15 mouse cellular contexts compared by ENCODE assay signal in genomic region chr4:55534510-55534909, GRCm38 (mm10). TPM values are rescaled to one million over a fixed set of nuclear protein-coding genes. Genes with fewer than 3 reads are reported as not detected.
A peak's percentile ranks its signal among the peaks of the same experiment; 100 is the strongest.
DNase-seq lines count a peak whose midpoint lies in the region; TF ChIP-seq lines count a peak whose summit lies in the region.
"Had no signal": no experiment of that assay in that cellular context is flagged by ENCODE, and none has a peak within 500 bp of the region (broad histone marks: within the 10 kb centered on the region; RNA-seq: fewer than 3 reads in every experiment).

No protein-coding gene starts in this region.

- peak overlapping the region; percentile 55; the same call in 1 of the 2 replicates for H3K27ac ChIP-seq in testis, adult 2 months (ENCODE audit: control insufficient read depth, insufficient read depth, low read depth, low read length)
- H3K27ac ChIP-seq in embryonic fibroblast, embryonic 13.5 days (ENCODE audit: insufficient read depth, low read length) = peak overlapping the region; percentile 97
- H3K27ac ChIP-seq: hindbrain, embryonic 15.5 days; intestine, embryonic 15.5 days; limb, embryonic 12.5 days; liver, embryonic 13.5 days had no signal

- TF ChIP-seq CTCF in testis, adult 2 months (IDR thresholded peaks at IDR 0.05; ENCODE audit: control insufficient read depth, insufficient read depth, insufficient replicate concordance, low read depth, low read length) = no peak
- TF ChIP-seq CTCF in embryonic fibroblast, embryonic 13.5 days (IDR thresholded peaks at IDR 0.05; ENCODE audit: borderline replicate concordance, insufficient read depth, low read length) = no peak

- H3K4me1 ChIP-seq in testis, adult 2 months (ENCODE audit: control insufficient read depth, insufficient read depth, low read length) = peaks cover 21% of the 10 kb centered on the region
- peaks cover 2% of the 10 kb centered on the region; the same call in 1 of the 2 replicates for H3K4me1 ChIP-seq in embryonic fibroblast, embryonic 13.5 days (ENCODE audit: control insufficient read depth, insufficient read depth, low read length)

- intact Hi-C loops in heart, postnatal 25 days (cut with DNase I) = loop anchor here (5.0 kb wide), 3 partner anchors 68 to 578 kb away; partner anchors contain the start of gene Rad23b
- intact Hi-C loops in left cerebral cortex, postnatal 36 days (cut with DNase I) = loop anchor here (5.0 to 10.0 kb wide), 4 partner anchors 210 to 958 kb away; no protein-coding TSS in a partner anchor

- H3K36me3 ChIP-seq in testis, adult 2 months (ENCODE audit: control insufficient read depth, insufficient read depth, low read length) = no peaks in the 10 kb centered on the region
- H3K36me3 ChIP-seq: embryonic facial prominence, embryonic 12.5 days; hindbrain, embryonic 15.5 days; intestine, embryonic 15.5 days; limb, embryonic 12.5 days; liver, embryonic 13.5 days; stomach, embryonic 15.5 days had no signal

- H3K27me3 ChIP-seq in testis, adult 2 months (ENCODE audit: control insufficient read depth, insufficient read depth, low read length) = no peaks in the 10 kb centered on the region
- H3K27me3 ChIP-seq: stomach, embryonic 15.5 days had no signal

- DNase-seq in heart, adult 9 months (ENCODE audit: low spot score in 2 of 2) = peak; percentile 25 to 58
- no peak for DNase-seq in heart, postnatal 25 days (ENCODE audit: low spot score)
- no peak for DNase-seq in testis, postnatal 10 days (ENCODE audit: low spot score)
- no peak for DNase-seq in cerebellum, adult 8-10 months
- no peak for DNase-seq in left cerebral cortex, postnatal 36 days (ENCODE audit: low spot score in 2 of 2)
- DNase-seq: cerebellum, adult 2 months; liver, embryonic 13.5 days; right cerebral cortex, postnatal 25 days had no signal

- no peak for TF ChIP-seq POLR2A in testis, adult 2 months (IDR thresholded peaks at IDR 0.05; ENCODE audit: control insufficient read depth, low read depth, low read length)
- TF ChIP-seq POLR2A in embryonic fibroblast, embryonic 13.5 days (IDR thresholded peaks at IDR 0.05; ENCODE audit: low read depth, low read length) = no peak

- peak overlapping the region; percentile 92; the same call in 1 of the 2 replicates for H3K4me3 ChIP-seq in testis, adult 2 months (ENCODE audit: control insufficient read depth, low read depth, low read length)
- no peak overlapping the region for H3K4me3 ChIP-seq in embryonic fibroblast, embryonic 13.5 days (ENCODE audit: insufficient read depth, low read length)
- H3K4me3 ChIP-seq: liver, embryonic 13.5 days had no signal

RNA-seq across cellular contexts. Expression of gene Klf4, which starts 2.2 kb away (rescaled TPM):
- total RNA-seq in heart, postnatal 25 days (2021) = 10 to 100 TPM; 28.3 to 39.0 TPM
- 123 and 156 TPM in 2 replicates for polyA plus RNA-seq in testis, adult 2 months (2012; rRNA removed)
- 36.5 and 49.2 TPM in 2 replicates for polyA plus RNA-seq in embryonic fibroblast, embryonic 13.5 days (2011; ENCODE audit: insufficient read length, low read depth, missing spikeins)
- total RNA-seq in left cerebral cortex, postnatal 36 days (2021) = 1 to 10 TPM; 5.4 to 7.6 TPM

Comparison
In these comparisons a context has a peak if more than half of its experiments do, and no peak if none do; other contexts are left out.
1. DNase-seq: peak in heart, adult 9 months (2 of 2); none in heart, postnatal 25 days (single experiment), testis, postnatal 10 days (single experiment), cerebellum, adult 8-10 months (single experiment) and left cerebral cortex, postnatal 36 days (0 of 2).